Mouse (Mus musculus) hindbrain, embryonic 11.5 days (tissue): ENCODE measurements around the gene Cln3. TPM values are rescaled to one million over a fixed set of nuclear protein-coding genes. Genes with fewer than 3 reads are reported as not detected.

ENCODE experiments used
- ATAC-seq: fragments of 200-750 bp; cut with Nextera tagmentation; 2 replicates; pipeline ENCODE4 v1.8.0; 2017; ENCODE audit warnings: mild to moderate bottlenecking, moderate TSS enrichment, moderate library complexity; ENCODE audit not compliant: low FRiP score
- DNase-seq: peaks from one replicate; pipeline ENCODE4 v3.0.0-alpha.2; 2015; ENCODE audit warnings: low spot score
- H3K27ac ChIP-seq: fragments of 300-500 bp; sonication (generic); 2 replicates; pipeline ENCODE4 v1.5.1; 2014; ENCODE audit warnings: mild to moderate bottlenecking, low read depth, low read length
- H3K27me3 ChIP-seq: fragments of 300-500 bp; sonication (generic); 2 replicates; pipeline ENCODE4 v1.6.1; 2014; ENCODE audit warnings: mild to moderate bottlenecking, low read length, moderate library complexity, mixed read lengths; ENCODE audit not compliant: control insufficient read depth, insufficient read depth
- H3K36me3 ChIP-seq: fragments of 300-500 bp; sonication (generic); 2 replicates; pipeline ENCODE4 v1.6.1; 2014; ENCODE audit warnings: mild to moderate bottlenecking, low read length, moderate library complexity, mixed read lengths; ENCODE audit not compliant: control insufficient read depth, insufficient read depth
- H3K4me1 ChIP-seq: fragments of 300-500 bp; sonication (generic); replicated peaks from 2 replicates; pipeline ENCODE4 v1.6.1; 2014; ENCODE audit warnings: low read length, mixed read lengths; ENCODE audit not compliant: control insufficient read depth, insufficient read depth
- H3K4me2 ChIP-seq: fragments of 300-500 bp; sonication (generic); replicated peaks from 2 replicates; pipeline ENCODE4 v1.6.1; 2014; ENCODE audit warnings: mild to moderate bottlenecking, low read depth, low read length
- H3K4me3 ChIP-seq: fragments of 300-500 bp; sonication (generic); 2 replicates; pipeline ENCODE4 v1.5.1; 2014; ENCODE audit warnings: low read depth, low read length
- H3K9ac ChIP-seq: fragments of 300-500 bp; sonication (generic); 2 replicates; pipeline ENCODE4 v1.6.1; 2014; ENCODE audit warnings: low read depth, low read length
- H3K9me3 ChIP-seq: fragments of 300-500 bp; sonication (generic); 2 replicates; pipeline ENCODE4 v1.6.1; 2016; ENCODE audit warnings: low read length; ENCODE audit not compliant: control insufficient read depth
- WGBS: fragments of 180-500 bp; shearing (Covaris S2); extraction: QIAGEN DNeasy Blood & Tissue Kit; methylation state at CpG from one replicate; pipeline ENCODE4 v1.1.7; 2014; 5-methylcytosine and 5-hydroxymethylcytosine counted together
- polyA plus RNA-seq: library from polyadenylated mRNA; unstranded; fragments of >200 nt; fragmentation: Nextera tagmentation; extraction: Ambion mirVana; gene quantifications from 2 replicates; pipeline ENCODE4 v1.2.1, GENCODE M21; 2014

Gene Cln3
- polyA plus RNA-seq, 1 experiment from 2014 or later: 26.7 TPM

DNA sequence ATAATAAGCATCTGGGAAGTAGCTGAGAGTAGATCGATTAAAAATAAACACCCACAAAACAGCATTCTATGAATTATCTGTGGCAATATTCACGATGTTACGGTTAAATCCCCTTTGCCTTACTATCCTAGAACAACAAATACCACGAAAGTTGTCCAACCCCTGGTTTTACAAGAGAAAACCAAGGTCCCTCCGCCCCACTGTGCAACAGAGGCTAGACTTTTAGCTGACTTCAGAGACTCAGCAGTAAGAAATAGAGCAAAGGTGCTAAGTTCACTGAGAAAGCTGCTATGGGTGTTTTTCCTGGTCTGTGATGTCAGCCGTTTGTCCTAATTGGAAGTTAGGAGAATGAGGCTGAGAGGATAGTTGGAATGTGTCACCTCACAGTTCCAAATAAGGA lies 1.9 kb downstream of the Cln3 start:
- peak overlapping the region; percentile 57 for H3K4me3 ChIP-seq
- H3K9me3 ChIP-seq: no peaks in the 10 kb centered on the region
- no peak overlapping the region for H3K9ac ChIP-seq
- 0 out of 2 replicates have a peak, but pooled peaks cover 2% of the 10 kb centered on the region for H3K4me1 ChIP-seq
- no peaks in the 10 kb centered on the region for H3K36me3 ChIP-seq
- WGBS: 53% methylated on average over 6 of the region's 6 CpGs
- ATAC-seq (no peak), DNase-seq (no peak)
- H3K27ac ChIP-seq: no peak overlapping the region
- peak overlapping the region; percentile 78; the same call in 1 of the 2 replicates for H3K4me2 ChIP-seq
- 0 out of 2 replicates have a peak, but pooled peaks cover 4% of the 10 kb centered on the region for H3K27me3 ChIP-seq

DNA sequence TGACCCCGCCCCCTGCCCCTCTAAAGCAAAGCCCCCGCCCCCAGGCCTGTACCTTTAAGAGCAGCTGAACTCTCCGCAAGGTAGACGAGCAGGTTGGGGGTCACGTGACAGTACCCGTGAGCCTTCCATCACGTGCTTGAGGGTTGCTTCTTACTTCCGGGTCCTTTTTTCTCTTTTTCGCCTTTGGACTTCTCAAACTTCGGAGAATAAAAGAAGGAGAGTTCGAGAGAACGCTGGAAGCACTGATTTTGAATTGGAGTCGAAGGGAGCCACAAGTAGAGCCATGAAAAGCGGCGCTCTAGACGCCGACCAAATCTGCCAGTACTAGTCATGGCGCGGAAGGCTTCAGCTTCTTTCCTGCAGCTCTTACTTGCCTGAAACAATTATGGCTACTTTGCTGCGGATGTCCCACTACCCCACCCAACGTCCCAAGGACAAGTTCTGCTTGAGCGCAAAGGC lies 2.3 kb downstream of the Cln3 start:
- Histone ChIP-seq H3K27ac (peak overlapping the region; percentile 30), H3K4me2 (peak overlapping the region; percentile 78), H3K27me3 (0 out of 2 replicates have a peak, but pooled peaks cover 4% of the 10 kb centered on the region), H3K4me3 (peak overlapping the region; percentile 57), H3K4me1 (0 out of 2 replicates have a peak, but pooled peaks cover 2% of the 10 kb centered on the region), H3K9me3 (no peaks in the 10 kb centered on the region), H3K9ac (peak overlapping the region; percentile 54), H3K36me3 (no peaks in the 10 kb centered on the region)
- peak; percentile 89 for ATAC-seq
- DNase-seq: peak; percentile 87
- under 1% methylated on average over 22 of the region's 22 CpGs for WGBS

DNA sequence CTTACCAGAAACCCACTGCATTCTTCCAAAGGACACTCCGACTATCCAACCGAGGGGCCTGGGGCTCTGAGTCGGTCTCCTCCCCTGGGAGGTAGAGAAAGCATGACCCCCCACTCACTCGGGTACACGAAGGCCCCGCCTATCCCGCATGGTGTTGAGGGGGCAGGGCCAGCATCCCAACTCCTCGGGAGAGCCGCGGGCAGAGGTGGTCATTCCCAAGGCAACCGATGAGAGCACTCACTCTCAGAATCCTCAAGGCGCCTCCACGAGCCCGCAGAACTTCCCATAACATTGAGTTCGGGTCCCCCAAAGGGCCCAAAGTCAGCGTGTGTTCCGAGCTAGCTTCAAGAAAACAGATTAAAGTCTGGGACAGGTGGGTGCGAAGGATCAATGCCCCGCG lies 2.9 kb downstream of the Cln3 start:
- peak overlapping the region; percentile 78 for H3K4me2 ChIP-seq
- WGBS: 2% methylated on average over 20 of the region's 20 CpGs
- H3K27me3 ChIP-seq: 0 out of 2 replicates have a peak, but pooled peaks cover 4% of the 10 kb centered on the region
- H3K27ac ChIP-seq: 0 out of 2 replicates have a peak overlapping the region, but pooled peaks have one; percentile 30
- ATAC-seq (peak; percentile 77), DNase-seq (peak; percentile 56)
- no peaks in the 10 kb centered on the region for H3K36me3 ChIP-seq
- H3K9ac ChIP-seq: peak overlapping the region; percentile 54
- H3K4me3 ChIP-seq: peak overlapping the region; percentile 57
- H3K9me3 ChIP-seq: no peaks in the 10 kb centered on the region
- H3K4me1 ChIP-seq: no peaks in the 10 kb centered on the region

DNA sequence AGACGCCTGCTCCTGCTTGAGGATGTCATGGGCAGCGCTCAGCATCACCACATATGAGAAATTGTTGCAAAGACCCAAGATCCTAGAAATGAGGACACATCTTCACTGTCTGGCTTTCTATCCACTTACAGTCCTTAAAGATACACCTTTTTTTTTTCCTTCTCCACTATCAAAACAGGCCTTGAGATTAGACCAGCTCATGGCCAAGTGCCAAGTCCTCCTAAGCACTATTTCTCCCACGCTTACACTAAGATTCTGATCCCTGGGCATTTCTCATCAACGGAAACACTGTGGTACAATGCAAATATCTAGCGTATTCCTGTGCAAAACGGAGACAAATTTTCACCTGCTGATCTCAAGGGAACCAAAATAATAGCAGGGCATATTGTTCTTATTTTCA lies 4.0 kb downstream of the Cln3 start:
- no peaks in the 10 kb centered on the region for H3K36me3 ChIP-seq
- H3K4me1 ChIP-seq: no peaks in the 10 kb centered on the region
- no peak for ATAC-seq
- no peak overlapping the region for H3K4me2 ChIP-seq
- no peak overlapping the region for H3K4me3 ChIP-seq
- 89% methylated on average over 6 of the region's 6 CpGs for WGBS
- DNase-seq: no peak
- 0 out of 2 replicates have a peak, but pooled peaks cover 4% of the 10 kb centered on the region for H3K27me3 ChIP-seq
- H3K9ac ChIP-seq: no peak overlapping the region
- no peak overlapping the region for H3K27ac ChIP-seq
- no peaks in the 10 kb centered on the region for H3K9me3 ChIP-seq

DNA sequence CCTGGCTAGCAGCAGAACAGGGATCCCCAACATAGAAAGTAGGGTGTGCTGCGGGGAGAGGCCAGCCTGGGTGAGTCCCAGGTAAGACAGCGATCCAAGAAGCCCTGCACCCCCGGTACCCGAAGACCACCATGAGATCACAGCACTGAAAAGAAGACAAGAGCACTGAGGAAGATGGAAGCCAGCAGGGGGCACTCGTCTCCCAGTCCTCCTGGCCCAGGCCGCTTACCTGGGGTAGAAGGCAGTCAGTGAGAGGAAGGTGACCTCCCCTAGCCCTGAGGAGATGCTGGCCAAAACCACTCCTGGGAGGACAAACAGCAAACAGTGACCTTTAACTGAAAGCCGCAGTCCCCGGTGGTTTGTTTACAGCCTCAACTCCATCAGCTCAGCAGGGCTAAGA lies 6.4 kb downstream of the Cln3 start:
- H3K9me3 ChIP-seq: no peaks in the 10 kb centered on the region
- no peak overlapping the region for H3K9ac ChIP-seq
- whole genome bisulfite sequencing: 52% methylated on average over 8 of the region's 8 CpGs
- DNase-seq (peak; percentile 51), ATAC-seq (no peak)
- no peak overlapping the region for H3K27ac ChIP-seq
- H3K36me3 ChIP-seq: no peaks in the 10 kb centered on the region
- H3K4me1 ChIP-seq: no peaks in the 10 kb centered on the region
- no peak overlapping the region for H3K4me3 ChIP-seq
- H3K4me2 ChIP-seq: no peak overlapping the region
- no peaks in the 10 kb centered on the region for H3K27me3 ChIP-seq

DNA sequence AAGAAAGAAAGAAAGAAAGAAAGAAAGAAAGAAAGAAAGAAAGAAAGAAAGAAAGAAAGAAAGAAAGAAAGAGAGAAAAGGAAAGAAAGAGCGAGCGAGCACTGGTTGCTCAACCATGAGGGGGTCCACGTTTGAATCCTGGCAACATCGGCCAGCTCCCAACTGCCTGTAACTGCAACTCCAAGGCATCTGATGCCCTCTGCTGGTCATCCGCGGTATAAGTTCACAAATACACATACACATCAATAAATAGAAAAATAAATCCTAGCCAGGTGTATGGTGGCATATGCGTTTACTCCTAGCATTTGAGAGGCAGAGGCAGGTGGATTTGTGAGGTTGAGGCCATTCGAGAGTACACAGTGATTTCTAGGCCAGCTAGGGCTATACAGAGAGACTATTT lies 8.7 kb downstream of the Cln3 start:
- Histone ChIP-seq H3K36me3 (no peaks in the 10 kb centered on the region), H3K9ac (no peak overlapping the region), H3K4me3 (no peak overlapping the region), H3K4me1 (no peaks in the 10 kb centered on the region), H3K27ac (no peak overlapping the region), H3K9me3 (no peaks in the 10 kb centered on the region), H3K4me2 (no peak overlapping the region), H3K27me3 (no peaks in the 10 kb centered on the region)
- WGBS: 45% methylated on average over 8 of the region's 8 CpGs
- ATAC-seq (no peak), DNase-seq (peak; percentile 66)

DNA sequence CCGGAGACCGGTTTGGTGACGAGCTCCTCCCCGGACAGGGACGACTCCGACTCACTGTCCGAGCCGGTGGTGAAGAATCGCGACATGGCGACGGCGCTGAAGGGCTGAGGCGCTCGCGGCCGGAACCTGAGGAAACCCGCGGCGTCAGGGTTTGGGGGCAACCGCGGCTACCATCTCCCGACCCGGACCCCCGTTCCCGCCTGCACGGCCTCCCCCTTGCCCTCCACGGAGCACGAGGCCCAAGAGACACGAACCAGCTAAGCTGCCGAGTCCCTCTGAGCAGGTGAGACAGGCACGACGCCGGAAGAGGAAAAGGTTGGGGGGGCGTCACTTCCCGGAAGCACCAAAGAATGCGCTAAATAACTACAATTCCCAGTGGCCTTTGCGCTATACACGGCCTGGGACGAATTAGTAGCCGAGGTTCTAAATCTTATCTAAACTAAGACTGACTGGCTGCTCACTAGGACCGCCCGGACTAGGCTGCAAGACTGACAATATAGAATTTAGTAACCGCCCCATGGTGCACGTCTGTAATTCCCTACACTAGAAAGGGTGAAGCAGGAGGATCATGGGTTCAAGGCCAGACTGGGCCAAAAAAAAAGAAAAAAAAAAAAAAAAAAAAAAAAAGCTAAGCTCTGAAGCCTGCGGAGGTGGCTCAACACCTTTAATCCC lies 19.4 kb downstream of the Cln3 start, which contains the start of gene Eif3c:
Gene Eif3c (minus strand): TSS at position 318 of the 672 bp plus-strand sequence.
- peak; percentile 93 for ATAC-seq
- Histone ChIP-seq H3K9ac (peak within 1 kb of the TSS; percentile 91), H3K9me3 (no peaks in the 10 kb centered on the region), H3K4me3 (peak within 1 kb of the TSS; percentile 98), H3K27ac (peak within 1 kb of the TSS; percentile 62; the same call in 1 of the 2 replicates), H3K36me3 (peaks cover 10% of the 10 kb centered on the region; the same call in 1 of the 2 replicates), H3K4me2 (peak within 1 kb of the TSS; percentile 52), H3K27me3 (no peaks in the 10 kb centered on the region), H3K4me1 (no peaks in the 10 kb centered on the region)
- DNase-seq: peak; percentile 91
- WGBS: under 1% methylated on average over 46 of the region's 46 CpGs

DNA sequence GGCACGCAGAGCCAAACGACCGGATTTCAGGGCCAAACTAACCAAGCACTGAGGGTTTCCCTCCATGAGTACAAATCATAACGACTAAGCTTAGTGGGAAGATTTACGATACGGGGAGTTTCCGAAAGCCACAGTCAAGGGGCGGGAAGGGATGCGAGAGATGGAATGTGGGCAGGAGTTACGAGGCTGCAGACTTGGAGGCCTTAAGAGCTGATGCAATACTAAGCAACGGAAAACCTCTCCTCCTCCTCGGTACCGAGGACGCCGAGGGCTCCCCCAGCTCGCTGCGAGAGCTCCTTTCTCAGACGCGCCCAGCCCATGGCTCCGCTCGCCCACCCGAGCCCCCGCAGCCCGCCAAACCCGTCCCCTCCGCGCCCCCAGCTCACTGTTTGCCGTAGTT lies 19.9 kb downstream of the Cln3 start:
- Histone ChIP-seq H3K4me2 (peak overlapping the region; percentile 52), H3K27me3 (no peaks in the 10 kb centered on the region), H3K27ac (peak overlapping the region; percentile 62; the same call in 1 of the 2 replicates), H3K4me1 (no peaks in the 10 kb centered on the region), H3K36me3 (peaks cover 14% of the 10 kb centered on the region), H3K9me3 (no peaks in the 10 kb centered on the region), H3K9ac (peak overlapping the region; percentile 91), H3K4me3 (peak overlapping the region; percentile 98)
- DNase-seq (no peak), ATAC-seq (no peak)
- under 1% methylated on average over 27 of the region's 28 CpGs for WGBS

DNA sequence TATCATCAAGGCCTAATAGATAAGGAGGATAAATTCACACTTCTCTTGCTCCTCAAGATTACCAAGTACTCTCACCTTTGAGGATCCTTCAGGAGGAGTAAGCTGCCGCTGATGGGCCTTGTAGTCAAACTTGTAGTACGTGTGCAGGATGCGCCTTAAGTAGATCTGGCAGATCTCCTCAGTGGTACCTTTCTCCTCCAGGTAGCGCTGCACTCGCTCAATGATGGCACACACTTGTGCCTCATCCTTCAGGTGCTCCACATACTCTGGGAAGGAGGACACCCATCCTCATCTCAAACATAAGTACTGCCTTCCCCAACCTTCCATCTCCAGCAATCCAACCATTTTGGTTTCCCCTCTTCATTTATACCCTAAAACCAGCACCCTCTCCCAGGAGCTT lies 29.0 kb downstream of the Cln3 start:
- 96% methylated on average over 5 of the region's 5 CpGs for WGBS

More for the DNA sequence above, 29.0 kb downstream of the Cln3 start:
- no peak overlapping the region for H3K4me2 ChIP-seq
- no peaks in the 10 kb centered on the region for H3K9me3 ChIP-seq
- peaks cover 33% of the 10 kb centered on the region for H3K36me3 ChIP-seq
- no peak for ATAC-seq
- no peak overlapping the region for H3K9ac ChIP-seq
- no peak overlapping the region for H3K27ac ChIP-seq
- no peaks in the 10 kb centered on the region for H3K4me1 ChIP-seq
- no peaks in the 10 kb centered on the region for H3K27me3 ChIP-seq
- no peak for DNase-seq
- H3K4me3 ChIP-seq: no peak overlapping the region
